Mouse (Mus musculus): ENCODE data around the gene Itga8.

DNA sequence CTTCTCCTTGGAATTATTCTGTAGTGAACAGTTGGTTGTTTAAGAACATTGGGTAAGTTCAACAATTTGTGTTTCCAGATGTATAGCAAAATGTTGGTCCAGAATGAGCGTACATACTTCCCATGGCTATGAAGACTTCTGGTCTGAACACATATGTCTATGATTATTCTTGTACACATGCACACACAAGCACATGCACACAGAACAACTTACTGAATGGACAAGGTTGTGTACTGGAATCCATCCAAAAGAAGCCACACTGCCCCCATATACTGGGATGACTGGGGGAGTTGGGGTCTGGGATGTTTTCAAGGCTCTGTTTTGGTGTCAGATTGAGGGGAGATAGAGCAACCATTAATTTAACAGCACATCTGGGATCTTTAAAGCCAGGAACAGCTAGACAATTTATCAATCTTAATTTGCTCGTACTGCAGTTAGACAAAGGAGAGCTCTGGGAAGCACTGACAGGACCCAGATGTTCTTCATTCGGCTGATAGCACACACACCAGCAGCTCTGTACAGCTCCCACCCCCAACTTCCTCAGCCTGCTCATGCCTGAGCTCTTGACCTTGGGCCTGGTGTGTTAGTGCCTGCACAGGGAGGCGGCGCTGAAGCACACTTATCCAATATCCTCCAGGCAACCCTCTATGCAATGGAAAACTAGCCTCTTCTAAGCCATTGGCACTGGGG, 241.5 kb downstream of the Itga8 start:
- no peak for TF ChIP-seq CTCF (IDR thresholded peaks at IDR 0.05; ENCODE audit: extremely low read depth, insufficient read depth, insufficient read length, insufficient replicate concordance)
- no peak for TF ChIP-seq POLR2A (IDR thresholded peaks at IDR 0.05; ENCODE audit: low read depth, low read length)
